Mouse (Mus musculus) urinary bladder, postnatal 0 days (tissue): ENCODE data around the gene Kctd17. TPM values are rescaled to one million over a fixed set of nuclear protein-coding genes. Genes with fewer than 3 reads are reported as not detected.

Experiments used
- polyA plus RNA-seq: library from polyadenylated mRNA; unstranded; fragments of >200 nt; fragmentation: Nextera tagmentation; extraction: Ambion mirVana; gene quantifications from 2 replicates; pipeline ENCODE4 v1.2.1, GENCODE M21; 2015

The Kctd17 gene
- 61.5 and 64.3 TPM in 2 replicates for polyA plus RNA-seq

GRCm38 (mm10) chr15:78428391-78429138 is at the start of gene Kctd17:
Gene Kctd17, plus strand, starts transcription at chr15:78428564.

GRCm38 (mm10) chr15:78395478-78395962 is 32.8 kb upstream of the Kctd17 start, which contains the start of gene Tex33:
Gene Tex33, minus strand, starts transcription at chr15:78395912.

DNA sequence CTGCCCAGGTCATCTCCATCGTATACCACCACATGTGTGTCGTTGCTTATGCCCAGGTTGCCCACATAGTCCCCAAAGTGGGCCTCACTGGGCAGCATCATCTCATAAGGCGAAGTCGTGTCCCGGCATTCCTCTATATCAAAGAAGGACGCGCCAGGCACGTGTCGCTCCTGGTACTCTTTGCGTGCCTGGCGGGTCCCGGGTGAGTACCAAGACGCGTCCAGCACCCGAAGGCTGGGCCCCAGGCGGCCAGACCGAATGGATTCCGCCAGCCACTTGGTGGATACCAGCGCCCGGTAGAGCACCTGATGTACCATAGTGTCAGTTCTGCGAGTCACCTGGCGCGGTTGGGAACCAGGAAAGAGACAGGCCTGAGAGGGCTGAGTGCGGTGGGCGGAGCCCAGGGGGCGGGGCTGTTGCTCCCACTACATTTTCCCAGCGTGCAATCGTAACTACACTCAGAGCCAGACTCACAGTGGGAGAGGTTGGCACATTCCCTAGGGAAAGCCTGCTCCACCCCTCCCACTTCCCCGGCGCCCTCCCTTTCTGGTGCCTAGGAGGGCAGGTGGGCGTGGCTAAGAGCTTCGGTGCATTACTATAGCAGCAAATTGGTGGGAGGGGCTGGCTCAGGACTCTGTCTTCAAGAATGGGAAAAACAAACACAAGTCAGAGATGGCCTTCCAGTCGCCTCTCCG is 22.7 kb upstream of the Kctd17 start, which contains the start of gene Tst:
Tst (minus strand) TSS at position 391 of the 695 bp plus-strand sequence.

GRCm38 (mm10) chr15:78406293-78406934 is 21.9 kb upstream of the Kctd17 start, which contains the start of gene Mpst:
Gene Mpst, plus strand, starts transcription at chr15:78406416.

GRCm38 (mm10) chr15:78468379-78468937 is 40.1 kb downstream of the Kctd17 start, which contains the start of gene Tmprss6:
Gene Tmprss6, minus strand, starts transcription at chr15:78468634.

Other genes with a start within 250 kb of the Kctd17 start
- 0.85 and 0.95 TPM in 2 replicates for gene Pvalb, start 222.2 kb upstream of the Kctd17 start, polyA plus RNA-seq
- 34.8 and 39.4 TPM in 2 replicates for gene Ncf4, start 183.8 kb upstream of the Kctd17 start, polyA plus RNA-seq
- 0.65 and 1.4 TPM in 2 replicates for gene Csf2rb2, start 122.8 kb upstream of the Kctd17 start, polyA plus RNA-seq
- 2.3 and 4.9 TPM in 2 replicates for gene Csf2rb, start 102.8 kb upstream of the Kctd17 start, polyA plus RNA-seq
- not detected in 2 replicates for gene Tex33, start 32.7 kb upstream of the Kctd17 start, polyA plus RNA-seq
- gene Tst, start 22.7 kb upstream of the Kctd17 start, polyA plus RNA-seq, result 17.1 and 22.4 TPM in 2 replicates
- 2.5 and 3.0 TPM in 2 replicates for gene Mpst, start 22.1 kb upstream of the Kctd17 start, polyA plus RNA-seq
- 0.19 and 0.47 TPM in 2 replicates for gene Tmprss6, start 40.1 kb downstream of the Kctd17 start, polyA plus RNA-seq
- 0.20 and 0.24 TPM in 2 replicates for gene Il2rb, start 66.7 kb downstream of the Kctd17 start, polyA plus RNA-seq
- 44.3 and 44.5 TPM in 2 replicates for gene C1qtnf6, start 102.9 kb downstream of the Kctd17 start, polyA plus RNA-seq
- not detected in 2 replicates for gene Sstr3, start 116.1 kb downstream of the Kctd17 start, polyA plus RNA-seq
- gene Rac2, start 144.2 kb downstream of the Kctd17 start, polyA plus RNA-seq, result 7.9 and 29.7 TPM in 2 replicates
- gene Cyth4, start 168.5 kb downstream of the Kctd17 start, polyA plus RNA-seq, result 7.8 and 19.8 TPM in 2 replicates